ENCODE assay signal across 17 mouse cellular contexts in the genomic region with DNA sequence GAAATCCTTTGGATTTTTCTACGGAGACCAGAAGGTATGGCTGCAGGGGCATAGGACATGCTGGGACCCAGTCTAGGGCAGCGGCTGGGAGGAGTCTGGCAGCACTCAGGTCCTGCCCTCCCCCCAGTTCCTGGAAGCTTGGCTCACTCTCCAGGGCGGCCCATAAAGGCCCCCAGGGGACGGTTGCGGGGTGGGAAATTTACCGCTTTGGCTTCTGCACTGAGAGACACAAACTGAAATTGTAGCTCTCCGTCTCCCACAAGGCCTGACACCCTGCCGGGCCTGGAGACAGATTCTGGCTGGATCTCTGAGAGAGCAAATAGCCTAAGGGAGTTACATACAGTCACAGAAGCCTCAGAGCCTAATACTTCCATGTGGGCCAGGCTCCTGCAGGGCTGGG. TPM values are rescaled to one million over a fixed set of nuclear protein-coding genes. Genes with fewer than 3 reads are reported as not detected.
DNase-seq lines count a peak whose midpoint lies in the region; ATAC-seq lines count a peak whose summit lies in the region.
"Had no signal": no experiment of that assay in that cellular context is flagged by ENCODE, and none has a peak within 500 bp of the region (broad histone marks: within the 10 kb centered on the region; RNA-seq: fewer than 3 reads in every experiment).

No protein-coding gene starts in this region.

- no peaks in the 10 kb centered on the region for H3K27me3 ChIP-seq in heart, embryonic 11.5 days (ENCODE audit: control insufficient read depth, insufficient read depth, low read length)
- H3K27me3 ChIP-seq in kidney, embryonic 15.5 days = no peaks in the 10 kb centered on the region
- H3K27me3 ChIP-seq in heart, embryonic 13.5 days (replicated peaks) = 0 out of 2 replicates have a peak, but pooled peaks cover 5% of the 10 kb centered on the region
- H3K27me3 ChIP-seq in limb, embryonic 12.5 days = 0 out of 2 replicates have a peak, but pooled peaks cover 2% of the 10 kb centered on the region
- H3K27me3 ChIP-seq: forebrain, embryonic 13.5 days; intestine, embryonic 15.5 days; megakaryocyte, embryonic 14.5 days; midbrain, embryonic 15.5 days had no signal

- H3K9ac ChIP-seq in heart, embryonic 11.5 days (ENCODE audit: low read depth, low read length) = no peak overlapping the region
- no peak overlapping the region for H3K9ac ChIP-seq in kidney, embryonic 15.5 days
- H3K9ac ChIP-seq in heart, embryonic 13.5 days = 0 out of 2 replicates have a peak overlapping the region, but pooled peaks have one; percentile 24
- peak overlapping the region; percentile 27; the same call in 1 of the 2 replicates for H3K9ac ChIP-seq in limb, embryonic 12.5 days (replicated peaks)
- H3K9ac ChIP-seq: forebrain, embryonic 13.5 days; intestine, embryonic 15.5 days; liver, postnatal 0 days; midbrain, embryonic 15.5 days had no signal

- H3K4me2 ChIP-seq in heart, embryonic 11.5 days = no peak overlapping the region
- no peak overlapping the region for H3K4me2 ChIP-seq in kidney, embryonic 15.5 days
- no peak overlapping the region for H3K4me2 ChIP-seq in heart, embryonic 13.5 days
- H3K4me2 ChIP-seq in limb, embryonic 12.5 days = no peak overlapping the region
- H3K4me2 ChIP-seq: forebrain, embryonic 13.5 days; intestine, embryonic 15.5 days; midbrain, embryonic 15.5 days had no signal

- DNase-seq in heart, adult 11 months = peak; percentile 93
- peak; percentile 71 for DNase-seq in kidney, postnatal 10 days
- no peak for DNase-seq in right cerebral cortex, adult 18-20 months
- DNase-seq: cerebellum, adult 11 months; liver, postnatal 0 days; lung, postnatal 14 days had no signal

- no peaks in the 10 kb centered on the region for H3K36me3 ChIP-seq in heart, embryonic 11.5 days (ENCODE audit: control insufficient read depth, insufficient read depth, low read length)
- H3K36me3 ChIP-seq in kidney, embryonic 15.5 days = no peaks in the 10 kb centered on the region
- no peaks in the 10 kb centered on the region for H3K36me3 ChIP-seq in heart, embryonic 13.5 days
- no peaks in the 10 kb centered on the region for H3K36me3 ChIP-seq in limb, embryonic 12.5 days
- H3K36me3 ChIP-seq: hindbrain, embryonic 10.5 days; intestine, embryonic 15.5 days; midbrain, embryonic 15.5 days had no signal

- ATAC-seq in heart, embryonic 11.5 days (replicated peaks; ENCODE audit: insufficient number of reproducible peaks, low FRiP score, low TSS enrichment) = no peak
- no peak for ATAC-seq in kidney, embryonic 15.5 days (replicated peaks; ENCODE audit: low FRiP score)
- ATAC-seq in heart, embryonic 13.5 days (ENCODE audit: extremely low read depth, insufficient number of reproducible peaks, low FRiP score, low TSS enrichment) = no peak
- no peak for ATAC-seq in limb, embryonic 12.5 days (ENCODE audit: insufficient number of reproducible peaks, insufficient read depth, low FRiP score, low TSS enrichment, low read depth)
- ATAC-seq: forebrain, embryonic 13.5 days; intestine, embryonic 15.5 days; liver, postnatal 0 days; midbrain, embryonic 15.5 days had no signal

- peaks cover 40% of the 10 kb centered on the region for H3K4me1 ChIP-seq in heart, embryonic 11.5 days (ENCODE audit: control insufficient read depth, insufficient read depth, low read length)
- peaks cover 68% of the 10 kb centered on the region for H3K4me1 ChIP-seq in kidney, embryonic 15.5 days
- H3K4me1 ChIP-seq in heart, embryonic 13.5 days = peaks cover 54% of the 10 kb centered on the region
- peaks cover 26% of the 10 kb centered on the region for H3K4me1 ChIP-seq in limb, embryonic 12.5 days (replicated peaks)

- no peak overlapping the region for H3K27ac ChIP-seq in heart, embryonic 11.5 days (ENCODE audit: low read depth, low read length)
- no peak overlapping the region for H3K27ac ChIP-seq in kidney, embryonic 15.5 days
- H3K27ac ChIP-seq in heart, embryonic 13.5 days (replicated peaks) = no peak overlapping the region
- no peak overlapping the region for H3K27ac ChIP-seq in limb, embryonic 12.5 days
- H3K27ac ChIP-seq: forebrain, embryonic 13.5 days; hindbrain, embryonic 10.5 days; intestine, embryonic 15.5 days; midbrain, embryonic 15.5 days had no signal

- WGBS in heart, embryonic 11.5 days (ENCODE audit: insufficient replicate concordance) = 58% methylated on average over 8 of the region's 8 CpGs
- WGBS in kidney, embryonic 15.5 days = 31% methylated on average over 8 of the region's 8 CpGs
- 52% methylated on average over 8 of the region's 8 CpGs for WGBS in heart, embryonic 13.5 days
- 32% methylated on average over 8 of the region's 8 CpGs for WGBS in limb, embryonic 12.5 days

- H3K4me3 ChIP-seq in heart, embryonic 11.5 days (ENCODE audit: low read depth, low read length) = no peak overlapping the region
- H3K4me3 ChIP-seq in kidney, embryonic 15.5 days (replicated peaks) = no peak overlapping the region
- no peak overlapping the region for H3K4me3 ChIP-seq in heart, embryonic 13.5 days
- H3K4me3 ChIP-seq in limb, embryonic 12.5 days (replicated peaks) = no peak overlapping the region
- H3K4me3 ChIP-seq: forebrain, embryonic 13.5 days; hindbrain, embryonic 10.5 days; intestine, embryonic 15.5 days; megakaryocyte, embryonic 14.5 days; midbrain, embryonic 15.5 days had no signal

- no peaks in the 10 kb centered on the region for H3K9me3 ChIP-seq in heart, embryonic 11.5 days (replicated peaks; ENCODE audit: control insufficient read depth, low read length)
- no peaks in the 10 kb centered on the region for H3K9me3 ChIP-seq in kidney, embryonic 15.5 days (replicated peaks)
- no peaks in the 10 kb centered on the region for H3K9me3 ChIP-seq in heart, embryonic 13.5 days
- H3K9me3 ChIP-seq in limb, embryonic 12.5 days = no peaks in the 10 kb centered on the region
- H3K9me3 ChIP-seq: forebrain, embryonic 13.5 days; hindbrain, embryonic 10.5 days; intestine, embryonic 15.5 days; megakaryocyte, embryonic 14.5 days; midbrain, embryonic 15.5 days had no signal

RNA-seq across cellular contexts. Expression of a gene that starts 7.1 kb away (rescaled TPM):
- 0.37 and 0.47 TPM in 2 replicates for polyA plus RNA-seq in heart, embryonic 11.5 days (2014; fragmentation: Nextera tagmentation; extraction: Ambion mirVana)
- polyA plus RNA-seq in kidney, embryonic 15.5 days (2015; fragmentation: Nextera tagmentation; extraction: Ambion mirVana) = 0.39 and 0.60 TPM in 2 replicates
- 0.11 and 0.15 TPM in 2 replicates for polyA plus RNA-seq in heart, embryonic 13.5 days (2015; fragmentation: Nextera tagmentation; extraction: Ambion mirVana)
- 0.19 TPM in 1 of 2 replicates, not detected in the other for polyA plus RNA-seq in limb, embryonic 12.5 days (2016; fragmentation: Nextera tagmentation; extraction: Ambion mirVana)

RNA-seq across cellular contexts. Expression of a gene that starts 25.7 kb away (rescaled TPM):
- polyA plus RNA-seq in heart, embryonic 11.5 days (2014; fragmentation: Nextera tagmentation; extraction: Ambion mirVana) = 5.8 and 6.4 TPM in 2 replicates
- polyA plus RNA-seq in kidney, embryonic 15.5 days (2015; fragmentation: Nextera tagmentation; extraction: Ambion mirVana) = 12.7 and 14.1 TPM in 2 replicates
- 3.8 and 4.0 TPM in 2 replicates for polyA plus RNA-seq in heart, embryonic 13.5 days (2015; fragmentation: Nextera tagmentation; extraction: Ambion mirVana)
- polyA plus RNA-seq in limb, embryonic 12.5 days (2016; fragmentation: Nextera tagmentation; extraction: Ambion mirVana) = 4.0 and 4.4 TPM in 2 replicates

RNA-seq across cellular contexts. Expression of a gene that starts 33.1 kb away (rescaled TPM):
- 8.4 and 11.9 TPM in 2 replicates for polyA plus RNA-seq in heart, embryonic 11.5 days (2014; fragmentation: Nextera tagmentation; extraction: Ambion mirVana)
- polyA plus RNA-seq in kidney, embryonic 15.5 days (2015; fragmentation: Nextera tagmentation; extraction: Ambion mirVana) = 14.4 and 15.4 TPM in 2 replicates
- polyA plus RNA-seq in heart, embryonic 13.5 days (2015; fragmentation: Nextera tagmentation; extraction: Ambion mirVana) = 8.6 and 8.7 TPM in 2 replicates
- 13.4 and 17.4 TPM in 2 replicates for polyA plus RNA-seq in limb, embryonic 12.5 days (2016; fragmentation: Nextera tagmentation; extraction: Ambion mirVana)

RNA-seq across cellular contexts. Expression of a gene that starts 46.9 kb away (rescaled TPM):
- 0.21 TPM in 1 of 2 replicates, not detected in the other for polyA plus RNA-seq in heart, embryonic 11.5 days (2014; fragmentation: Nextera tagmentation; extraction: Ambion mirVana)
- 0.06 TPM in 1 of 2 replicates, not detected in the other for polyA plus RNA-seq in kidney, embryonic 15.5 days (2015; fragmentation: Nextera tagmentation; extraction: Ambion mirVana)
- polyA plus RNA-seq in heart, embryonic 13.5 days (2015; fragmentation: Nextera tagmentation; extraction: Ambion mirVana) = not detected in 2 replicates
- polyA plus RNA-seq in limb, embryonic 12.5 days (2016; fragmentation: Nextera tagmentation; extraction: Ambion mirVana) = not detected in 2 replicates
- polyA plus RNA-seq: C2C12; stomach, embryonic 16.5 days had no signal

Comparison
In these comparisons a context has a peak if more than half of its experiments do, and no peak if none do; other contexts are left out.
1. H3K9ac ChIP-seq: peak in heart, embryonic 13.5 days (single experiment) and limb, embryonic 12.5 days (single experiment); none in heart, embryonic 11.5 days (single experiment) and kidney, embryonic 15.5 days (single experiment).